Mouse (Mus musculus): Measurements from ENCODE around the gene Polr2a. TPM values are rescaled to one million over a fixed set of nuclear protein-coding genes. Genes with fewer than 3 reads are reported as not detected.

Polr2a gene
- polyA plus RNA-seq, 1 experiment from 2014 or later: 29.0 TPM

DNA sequence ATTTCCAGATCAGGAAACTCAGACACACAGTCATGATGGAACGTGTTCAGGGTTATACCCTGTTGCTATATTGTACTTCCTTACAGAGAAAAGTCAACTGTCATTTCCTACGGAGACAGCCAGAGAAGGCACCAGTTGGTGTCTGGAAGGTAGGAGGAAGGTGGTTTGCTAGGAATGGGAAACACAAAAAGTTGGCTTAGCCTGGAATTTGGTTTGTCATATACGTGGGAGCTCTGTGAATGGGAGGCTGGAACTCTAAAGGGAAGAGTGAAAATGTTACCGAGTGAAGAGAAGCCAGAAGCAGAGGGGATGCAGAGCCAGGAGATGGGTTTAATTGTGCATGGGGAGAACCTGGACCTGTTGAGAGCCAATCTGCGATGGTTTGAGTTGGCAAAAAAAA, 33.0 kb upstream of the Polr2a start:
- no peaks in the 10 kb centered on the region for H3K36me3 ChIP-seq (ENCODE audit: control insufficient read depth, insufficient read depth, low read length)

DNA sequence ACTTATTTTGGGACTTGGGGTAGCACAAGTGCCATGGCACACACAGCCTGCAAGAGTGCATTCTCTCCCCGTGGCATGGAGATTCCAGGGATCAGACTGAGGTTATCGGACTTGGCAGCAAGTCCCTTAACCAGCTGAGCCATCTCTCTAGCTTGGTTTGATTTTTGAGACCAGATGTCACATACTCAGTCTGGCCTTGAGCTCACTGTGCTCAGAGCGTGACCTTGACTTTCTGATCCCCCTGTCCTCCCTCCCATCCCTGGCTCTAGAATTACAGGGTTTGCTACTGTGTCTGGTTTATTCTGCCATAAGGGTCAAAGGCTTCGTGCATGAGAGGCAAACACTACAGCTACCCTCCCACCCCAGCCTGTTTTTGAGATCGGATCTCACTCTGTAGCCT, 31.0 kb upstream of the Polr2a start:
- H3K27me3 ChIP-seq (ENCODE audit: control insufficient read depth, insufficient read depth, low read length): peaks cover 7% of the 10 kb centered on the region; the same call in 1 of the 2 replicates
- ATAC-seq (replicated peaks; ENCODE audit: insufficient number of reproducible peaks, low FRiP score, low TSS enrichment): no peak
- no peak overlapping the region for H3K4me3 ChIP-seq (ENCODE audit: low read depth, low read length)
- H3K9me3 ChIP-seq (replicated peaks; ENCODE audit: control insufficient read depth, low read length): no peaks in the 10 kb centered on the region
- H3K27ac ChIP-seq (ENCODE audit: low read depth, low read length): no peak overlapping the region
- no peaks in the 10 kb centered on the region for H3K36me3 ChIP-seq (ENCODE audit: control insufficient read depth, insufficient read depth, low read length)
- no peak overlapping the region for H3K9ac ChIP-seq (ENCODE audit: low read depth, low read length)
- WGBS (ENCODE audit: insufficient replicate concordance): 66% methylated on average over 5 of the region's 5 CpGs
- H3K4me2 ChIP-seq: no peak overlapping the region
- peaks cover 3% of the 10 kb centered on the region; the same call in 1 of the 2 replicates for H3K4me1 ChIP-seq (ENCODE audit: control insufficient read depth, insufficient read depth, low read length)

More for the DNA sequence above, 33.0 kb upstream of the Polr2a start:
- Histone ChIP-seq H3K4me1 (ENCODE audit: control insufficient read depth, insufficient read depth, low read length) (no peaks in the 10 kb centered on the region), H3K27me3 (ENCODE audit: control insufficient read depth, insufficient read depth, low read length) (peaks cover 7% of the 10 kb centered on the region; the same call in 1 of the 2 replicates), H3K9ac (ENCODE audit: low read depth, low read length) (no peak overlapping the region), H3K4me2 (no peak overlapping the region), H3K4me3 (ENCODE audit: low read depth, low read length) (no peak overlapping the region), H3K27ac (ENCODE audit: low read depth, low read length) (no peak overlapping the region), H3K9me3 (replicated peaks; ENCODE audit: control insufficient read depth, low read length) (no peaks in the 10 kb centered on the region)
- WGBS (ENCODE audit: insufficient replicate concordance): 61% methylated on average over 5 of the region's 5 CpGs
- no peak for ATAC-seq (replicated peaks; ENCODE audit: insufficient number of reproducible peaks, low FRiP score, low TSS enrichment)

DNA sequence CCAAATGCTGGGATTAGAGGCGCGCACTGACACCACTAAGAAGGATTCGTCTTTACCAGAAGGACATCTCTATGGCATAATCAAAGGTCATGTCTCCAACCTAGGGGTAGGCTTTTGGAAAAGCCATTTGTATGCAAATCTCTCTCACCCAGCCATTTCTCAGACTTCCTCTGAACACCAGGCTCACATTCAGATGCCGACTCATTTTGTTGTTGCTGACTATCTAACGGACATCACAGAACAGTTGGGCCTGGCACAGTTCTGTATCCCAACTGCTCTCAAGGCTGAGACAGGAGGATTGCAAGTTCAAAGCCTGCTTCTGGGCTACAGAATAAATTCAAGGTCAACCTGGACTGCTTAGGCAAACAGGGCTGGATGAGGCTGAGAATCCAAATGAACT, 28.9 kb upstream of the Polr2a start:
- H3K27ac ChIP-seq (ENCODE audit: low read depth, low read length): no peak overlapping the region
- H3K27me3 ChIP-seq (ENCODE audit: control insufficient read depth, insufficient read depth, low read length): no peaks in the 10 kb centered on the region
- no peak overlapping the region for H3K9ac ChIP-seq (ENCODE audit: low read depth, low read length)
- ATAC-seq (replicated peaks; ENCODE audit: insufficient number of reproducible peaks, low FRiP score, low TSS enrichment): no peak
- no peak overlapping the region for H3K4me3 ChIP-seq (ENCODE audit: low read depth, low read length)
- 83% methylated on average over 5 of the region's 5 CpGs for WGBS (ENCODE audit: insufficient replicate concordance)
- peaks cover 3% of the 10 kb centered on the region; the same call in 1 of the 2 replicates for H3K4me1 ChIP-seq (ENCODE audit: control insufficient read depth, insufficient read depth, low read length)
- no peak overlapping the region for H3K4me2 ChIP-seq
- H3K36me3 ChIP-seq (ENCODE audit: control insufficient read depth, insufficient read depth, low read length): no peaks in the 10 kb centered on the region
- H3K9me3 ChIP-seq (replicated peaks; ENCODE audit: control insufficient read depth, low read length): no peaks in the 10 kb centered on the region

DNA sequence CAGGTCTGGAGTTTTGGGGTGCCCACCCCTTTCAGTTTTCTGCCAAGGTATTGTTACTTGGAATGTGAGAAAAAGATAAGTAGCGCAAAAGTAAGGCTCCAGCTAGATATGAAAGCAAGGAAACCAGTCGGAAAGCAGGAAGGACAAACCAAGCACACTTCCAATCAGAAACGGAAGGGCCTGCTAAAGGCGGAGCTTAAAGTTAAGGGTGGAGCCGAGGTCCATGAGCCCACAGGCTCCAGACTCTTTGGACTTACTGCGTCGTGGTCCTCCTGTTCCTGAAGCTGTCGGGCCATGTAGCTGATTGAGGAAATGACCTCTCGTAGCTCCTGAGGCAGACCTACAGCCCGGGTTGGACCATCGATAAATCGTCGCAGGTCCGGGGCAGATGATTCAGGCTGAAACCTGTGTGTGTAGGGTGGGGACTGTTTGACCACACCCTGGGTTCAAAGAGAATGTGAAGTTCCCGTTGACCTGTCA, 26.4 kb upstream of the Polr2a start:
- Histone ChIP-seq H3K9ac (ENCODE audit: low read depth, low read length) (0 out of 2 replicates have a peak overlapping the region, but pooled peaks have one; percentile 29), H3K9me3 (replicated peaks; ENCODE audit: control insufficient read depth, low read length) (no peaks in the 10 kb centered on the region), H3K27me3 (ENCODE audit: control insufficient read depth, insufficient read depth, low read length) (no peaks in the 10 kb centered on the region), H3K4me1 (ENCODE audit: control insufficient read depth, insufficient read depth, low read length) (peaks cover 3% of the 10 kb centered on the region; the same call in 1 of the 2 replicates), H3K36me3 (ENCODE audit: control insufficient read depth, insufficient read depth, low read length) (no peaks in the 10 kb centered on the region), H3K4me2 (peak overlapping the region; percentile 52), H3K4me3 (ENCODE audit: low read depth, low read length) (peak overlapping the region; percentile 20; the same call in 1 of the 2 replicates), H3K27ac (ENCODE audit: low read depth, low read length) (no peak overlapping the region)
- 0 out of 2 replicates have a peak, but pooled peaks have one; percentile 55 for ATAC-seq (replicated peaks; ENCODE audit: insufficient number of reproducible peaks, low FRiP score, low TSS enrichment)
- WGBS (ENCODE audit: insufficient replicate concordance): 23% methylated on average over 15 of the region's 15 CpGs

DNA sequence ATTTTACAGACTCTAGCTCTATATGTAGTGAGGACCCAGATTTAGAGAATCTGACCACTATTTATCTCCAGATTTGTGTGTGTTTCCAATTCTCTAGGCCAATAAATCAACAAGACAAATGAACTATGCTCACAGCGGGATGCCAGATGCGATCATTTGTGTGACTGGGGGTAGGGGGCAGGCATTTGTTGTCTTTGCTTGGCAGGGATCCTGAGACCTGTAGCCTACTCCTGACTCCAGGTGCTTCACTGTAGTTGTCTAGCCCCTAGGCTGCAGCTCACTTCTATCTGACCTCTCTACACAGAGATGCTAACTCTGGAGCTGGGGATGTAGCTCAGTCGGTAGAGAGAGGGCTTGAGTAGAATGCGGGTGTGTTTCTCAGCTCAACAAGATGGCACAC, 23.4 kb upstream of the Polr2a start:
- H3K9me3 ChIP-seq (replicated peaks; ENCODE audit: control insufficient read depth, low read length): no peaks in the 10 kb centered on the region
- no peak overlapping the region for H3K27ac ChIP-seq (ENCODE audit: low read depth, low read length)
- ATAC-seq (replicated peaks; ENCODE audit: insufficient number of reproducible peaks, low FRiP score, low TSS enrichment): no peak
- 38% methylated on average over 4 of the region's 4 CpGs for WGBS (ENCODE audit: insufficient replicate concordance)
- no peaks in the 10 kb centered on the region for H3K36me3 ChIP-seq (ENCODE audit: control insufficient read depth, insufficient read depth, low read length)
- H3K4me3 ChIP-seq (ENCODE audit: low read depth, low read length): no peak overlapping the region
- H3K4me2 ChIP-seq: no peak overlapping the region
- no peak overlapping the region for H3K9ac ChIP-seq (ENCODE audit: low read depth, low read length)
- peaks cover 3% of the 10 kb centered on the region; the same call in 1 of the 2 replicates for H3K4me1 ChIP-seq (ENCODE audit: control insufficient read depth, insufficient read depth, low read length)
- H3K27me3 ChIP-seq (ENCODE audit: control insufficient read depth, insufficient read depth, low read length): peaks cover 16% of the 10 kb centered on the region

DNA sequence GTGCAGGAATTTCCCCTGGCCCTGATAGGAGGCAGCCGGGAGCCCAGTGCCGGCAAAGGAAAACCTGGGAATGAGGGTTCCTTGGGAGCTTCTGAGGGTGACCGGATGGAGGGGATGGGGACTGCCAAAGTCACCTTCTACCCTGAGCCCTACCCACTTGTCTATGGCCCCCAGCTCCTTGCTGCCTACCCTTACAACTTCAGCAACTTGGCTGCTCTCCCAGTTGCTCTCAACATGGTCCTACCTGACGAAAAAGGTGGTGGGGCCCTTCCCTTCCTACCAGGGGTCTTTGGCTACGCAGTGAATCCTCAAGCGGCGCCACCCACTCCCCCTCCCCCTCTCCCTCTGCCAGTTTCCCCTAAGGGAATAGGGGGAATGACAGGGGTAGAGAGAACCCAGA, 20.5 kb upstream of the Polr2a start:
- no peak overlapping the region for H3K27ac ChIP-seq (ENCODE audit: low read depth, low read length)
- peaks cover 6% of the 10 kb centered on the region; the same call in 1 of the 2 replicates for H3K36me3 ChIP-seq (ENCODE audit: control insufficient read depth, insufficient read depth, low read length)
- no peak overlapping the region for H3K9ac ChIP-seq (ENCODE audit: low read depth, low read length)
- no peak for ATAC-seq (replicated peaks; ENCODE audit: insufficient number of reproducible peaks, low FRiP score, low TSS enrichment)
- peaks cover 16% of the 10 kb centered on the region for H3K27me3 ChIP-seq (ENCODE audit: control insufficient read depth, insufficient read depth, low read length)
- H3K4me3 ChIP-seq (ENCODE audit: low read depth, low read length): no peak overlapping the region
- 30% methylated on average over 7 of the region's 7 CpGs for WGBS (ENCODE audit: insufficient replicate concordance)
- H3K4me1 ChIP-seq (ENCODE audit: control insufficient read depth, insufficient read depth, low read length): 0 out of 2 replicates have a peak, but pooled peaks cover 3% of the 10 kb centered on the region
- no peaks in the 10 kb centered on the region for H3K9me3 ChIP-seq (replicated peaks; ENCODE audit: control insufficient read depth, low read length)
- H3K4me2 ChIP-seq: no peak overlapping the region

DNA sequence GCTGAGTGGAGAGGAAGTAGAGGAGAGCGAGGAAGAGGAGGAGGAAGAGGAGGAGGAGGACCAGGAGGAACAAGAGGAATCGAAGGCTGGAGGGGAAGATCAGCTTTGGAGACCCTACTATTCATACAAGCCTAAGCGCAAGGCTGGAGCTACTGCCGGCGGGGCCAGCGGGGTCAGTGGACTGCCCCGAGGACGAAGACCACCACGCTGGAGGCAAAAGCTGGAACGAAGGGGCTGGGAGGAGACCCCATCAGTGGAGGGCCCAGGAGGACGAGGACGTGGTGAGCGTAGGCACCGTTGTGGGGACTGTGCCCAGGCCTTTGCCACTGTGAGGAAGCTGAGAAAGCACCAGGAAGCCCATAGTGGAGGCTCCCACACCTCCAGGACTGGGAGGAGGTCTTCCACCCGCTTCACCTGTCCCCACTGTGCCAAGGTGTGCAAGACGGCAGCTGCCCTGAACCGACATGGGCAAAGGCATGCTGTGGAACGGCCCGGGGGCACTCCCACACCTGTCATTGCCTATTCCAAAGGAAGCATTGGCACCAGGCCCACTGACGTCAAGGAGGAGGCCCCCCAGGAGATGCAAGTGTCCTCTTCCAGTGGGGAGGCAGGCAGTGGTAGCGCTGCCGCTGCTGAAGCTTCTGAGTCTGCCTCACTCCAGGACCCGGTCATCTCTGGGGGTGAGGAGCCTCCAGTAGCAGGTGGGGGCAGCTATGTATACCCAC, 20.0 kb upstream of the Polr2a start:
- Histone ChIP-seq H3K4me3 (ENCODE audit: low read depth, low read length) (no peak overlapping the region), H3K4me2 (no peak overlapping the region), H3K9ac (ENCODE audit: low read depth, low read length) (no peak overlapping the region), H3K9me3 (replicated peaks; ENCODE audit: control insufficient read depth, low read length) (no peaks in the 10 kb centered on the region), H3K27me3 (ENCODE audit: control insufficient read depth, insufficient read depth, low read length) (peaks cover 16% of the 10 kb centered on the region), H3K4me1 (ENCODE audit: control insufficient read depth, insufficient read depth, low read length) (0 out of 2 replicates have a peak, but pooled peaks cover 3% of the 10 kb centered on the region), H3K36me3 (ENCODE audit: control insufficient read depth, insufficient read depth, low read length) (peaks cover 6% of the 10 kb centered on the region; the same call in 1 of the 2 replicates), H3K27ac (ENCODE audit: low read depth, low read length) (no peak overlapping the region)
- ATAC-seq (replicated peaks; ENCODE audit: insufficient number of reproducible peaks, low FRiP score, low TSS enrichment): 0 out of 2 replicates have a peak, but pooled peaks have one; percentile 33
- WGBS (ENCODE audit: insufficient replicate concordance): 59% methylated on average over 23 of the region's 23 CpGs

DNA sequence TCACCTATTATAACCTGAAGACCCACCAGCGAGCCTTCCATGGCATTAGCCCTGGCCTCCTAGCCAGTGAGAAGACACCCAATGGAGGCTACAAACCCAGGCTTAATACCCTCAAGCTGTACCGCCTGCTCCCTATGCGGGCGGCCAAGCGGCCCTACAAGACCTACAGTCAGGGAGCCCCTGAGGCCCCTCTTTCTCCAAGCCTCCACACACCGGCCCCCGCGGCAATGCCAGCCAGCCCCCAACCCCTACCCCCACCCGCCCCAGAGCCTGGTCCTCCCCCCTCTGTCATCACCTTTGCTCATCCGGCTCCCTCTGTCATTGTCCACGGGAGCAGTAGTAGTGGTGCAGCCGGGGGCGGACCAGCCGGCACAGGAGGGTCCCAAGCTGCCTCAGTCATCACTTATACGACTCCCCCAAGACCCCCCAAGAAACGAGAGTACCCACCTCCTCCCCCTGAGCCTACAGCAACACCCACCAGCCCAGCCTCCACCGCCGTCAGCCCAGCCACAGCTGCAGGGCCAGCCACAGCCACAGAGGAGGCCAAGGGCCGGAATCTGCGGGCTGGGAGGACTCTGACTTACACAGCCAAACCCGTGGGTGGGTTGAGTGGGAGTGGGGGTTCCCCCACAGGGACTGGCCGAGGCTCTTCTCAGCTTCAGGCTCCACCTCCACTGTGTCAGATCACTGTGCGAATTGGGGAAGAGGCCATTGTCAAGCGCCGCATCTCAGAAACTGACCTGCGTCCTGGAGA, 19.2 kb upstream of the Polr2a start:
- no peak overlapping the region for H3K4me2 ChIP-seq
- H3K4me1 ChIP-seq (ENCODE audit: control insufficient read depth, insufficient read depth, low read length): 0 out of 2 replicates have a peak, but pooled peaks cover 3% of the 10 kb centered on the region
- H3K9me3 ChIP-seq (replicated peaks; ENCODE audit: control insufficient read depth, low read length): no peaks in the 10 kb centered on the region
- H3K4me3 ChIP-seq (ENCODE audit: low read depth, low read length): no peak overlapping the region
- no peak for ATAC-seq (replicated peaks; ENCODE audit: insufficient number of reproducible peaks, low FRiP score, low TSS enrichment)
- 56% methylated on average over 26 of the region's 26 CpGs for WGBS (ENCODE audit: insufficient replicate concordance)
- H3K27me3 ChIP-seq (ENCODE audit: control insufficient read depth, insufficient read depth, low read length): peaks cover 16% of the 10 kb centered on the region
- no peak overlapping the region for H3K27ac ChIP-seq (ENCODE audit: low read depth, low read length)
- no peak overlapping the region for H3K9ac ChIP-seq (ENCODE audit: low read depth, low read length)
- peaks cover 6% of the 10 kb centered on the region; the same call in 1 of the 2 replicates for H3K36me3 ChIP-seq (ENCODE audit: control insufficient read depth, insufficient read depth, low read length)

Measured in heart, embryonic 11.5 days (tissue).